Mouse (Mus musculus) central nervous system, embryonic 11.5 days (tissue): ENCODE measurements around the gene Gm17728. TPM values are rescaled to one million over a fixed set of nuclear protein-coding genes. Genes with fewer than 3 reads are reported as not detected.

Source experiments
- polyA plus RNA-seq: library from polyadenylated mRNA; depleted of rRNA; stranded (reverse); fragments of >200 nt; gene quantifications from 2 replicates; pipeline ENCODE4 v1.2.3, GENCODE M21; 2012; rRNA removed

Gene Gm17728
- polyA plus RNA-seq = not detected in 2 replicates

GRCm38 (mm10) chr17:9421760-9422159 lies at the start of gene Gm17728:
Gene Gm17728, plus strand, starts transcription at chr17:9422060.

Other genes with a start within 250 kb of the Gm17728 start
- gene Pabpc6, start 247.7 kb downstream of the Gm17728 start, polyA plus RNA-seq = 0.02 TPM in 1 of 2 replicates, not detected in the other